Mouse (Mus musculus) cortical plate, adult 2 months (tissue): ENCODE measurements at regions not wholly inside any gene's neighbourhood (a gene's known extent, or its start where the extent isn't known, plus 50 kb on each side); places are given as distances from the start of the nearest gene placed in this dataset.
A peak's percentile ranks its signal among the peaks of the same experiment; 100 is the strongest.

Source experiments
- H3K27ac ChIP-seq: fragments of 200-500 bp; 2 replicates; pipeline ENCODE4 v1.5.1; 2012; ENCODE audit warnings: low read length, control low read depth, inconsistent platforms; ENCODE audit not compliant: insufficient read depth
- H3K4me1 ChIP-seq: fragments of 200-500 bp; 2 replicates; pipeline ENCODE4 v1.6.1; 2011; ENCODE audit warnings: low read length; ENCODE audit not compliant: control insufficient read depth, insufficient read depth
- H3K4me3 ChIP-seq: fragments of 200-500 bp; 2 replicates; pipeline ENCODE4 v1.5.1; 2011; ENCODE audit warnings: mild to moderate bottlenecking, low read length, control low read depth; ENCODE audit not compliant: insufficient read depth
- CTCF ChIP-seq: fragments of 200-500 bp; IDR thresholded peaks from 2 replicates; pipeline ENCODE4 v1.5.1; 2011; ENCODE audit warnings: mild to moderate bottlenecking, control low read depth, low read length; ENCODE audit not compliant: insufficient read depth; ENCODE audit errors: extremely low read depth
- POLR2A ChIP-seq: fragments of 200-500 bp; IDR thresholded peaks from 2 replicates; pipeline ENCODE4 v1.6.1; 2011; ENCODE audit warnings: mild to moderate bottlenecking, low read length, control low read depth; ENCODE audit not compliant: insufficient read depth; ENCODE audit errors: extremely low read depth

DNA sequence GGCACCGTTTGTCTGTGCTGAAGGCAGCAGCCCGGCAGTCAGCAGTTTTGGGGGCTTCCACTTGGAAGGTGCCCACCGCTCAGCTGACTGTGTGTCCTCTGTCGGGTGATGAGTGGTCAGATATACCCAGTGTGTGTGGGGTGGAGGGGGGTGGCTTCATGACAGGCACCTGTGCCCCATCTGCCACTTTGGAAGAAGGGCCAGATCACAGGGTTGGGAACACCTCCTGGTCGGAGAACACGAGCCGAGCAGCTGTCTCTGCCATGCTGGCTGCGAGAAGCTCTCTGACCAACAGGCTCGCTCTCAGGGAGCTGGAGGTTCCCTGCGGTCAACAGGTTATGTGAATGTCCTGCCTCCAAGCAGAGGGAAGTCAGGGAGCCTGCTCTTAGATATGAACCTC is 121.4 kb downstream of the Sec61b start:
- TF ChIP-seq POLR2A, result no peak
- TF ChIP-seq CTCF, result no peak
- no peak overlapping the region for H3K27ac ChIP-seq
- no peak overlapping the region for H3K4me3 ChIP-seq
- H3K4me1 ChIP-seq, result peaks cover 2% of the 10 kb centered on the region; the same call in 1 of the 2 replicates

DNA sequence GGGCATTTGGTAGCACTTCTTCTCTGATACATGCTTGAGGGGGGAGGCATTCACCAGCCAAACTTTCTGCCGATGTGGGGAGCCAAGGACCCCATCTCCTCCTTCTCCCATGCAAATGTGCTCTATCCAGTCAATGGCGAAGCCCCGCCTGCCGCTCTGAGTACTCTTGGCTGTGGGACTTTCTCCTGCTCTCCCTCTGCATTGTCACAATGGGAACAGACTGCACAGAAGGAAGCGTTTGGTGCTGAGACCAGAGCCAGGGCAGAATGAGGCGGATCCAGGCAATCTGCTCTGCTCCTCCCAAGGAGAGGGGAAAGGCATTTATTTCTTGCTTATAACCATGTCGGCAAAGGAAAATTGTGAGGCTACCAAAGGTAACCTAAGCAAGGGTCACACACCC is 123.1 kb downstream of the Sec61b start:
- no peak overlapping the region for H3K4me3 ChIP-seq
- TF ChIP-seq CTCF (no peak), POLR2A (no peak)
- H3K27ac ChIP-seq, result no peak overlapping the region
- peaks cover 2% of the 10 kb centered on the region; the same call in 1 of the 2 replicates for H3K4me1 ChIP-seq

DNA sequence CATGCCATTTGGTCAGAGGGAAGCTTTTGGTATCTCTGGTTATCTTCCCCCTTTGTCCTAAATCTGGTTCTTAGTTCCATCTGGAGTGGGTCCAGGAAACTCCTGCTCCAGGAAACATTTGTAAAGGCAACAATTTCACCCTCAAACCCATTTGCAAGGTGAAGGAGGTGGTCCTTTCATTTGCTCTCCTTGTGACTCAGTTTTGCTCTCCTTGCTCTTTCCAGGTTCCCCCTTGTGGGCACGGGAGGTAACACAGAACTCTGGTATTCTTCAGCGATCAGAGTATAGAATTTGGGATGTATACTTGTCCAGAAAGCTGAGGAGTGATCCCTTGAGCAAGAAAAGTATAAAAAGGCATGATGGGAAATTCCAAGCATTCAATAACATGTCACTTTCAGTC is 123.8 kb downstream of the Sec61b start:
- no peak overlapping the region for H3K4me3 ChIP-seq
- TF ChIP-seq POLR2A, result no peak
- TF ChIP-seq CTCF, result peak; percentile 57
- H3K4me1 ChIP-seq, result no peaks in the 10 kb centered on the region; the same call in 1 of the 2 replicates
- H3K27ac ChIP-seq, result no peak overlapping the region

DNA sequence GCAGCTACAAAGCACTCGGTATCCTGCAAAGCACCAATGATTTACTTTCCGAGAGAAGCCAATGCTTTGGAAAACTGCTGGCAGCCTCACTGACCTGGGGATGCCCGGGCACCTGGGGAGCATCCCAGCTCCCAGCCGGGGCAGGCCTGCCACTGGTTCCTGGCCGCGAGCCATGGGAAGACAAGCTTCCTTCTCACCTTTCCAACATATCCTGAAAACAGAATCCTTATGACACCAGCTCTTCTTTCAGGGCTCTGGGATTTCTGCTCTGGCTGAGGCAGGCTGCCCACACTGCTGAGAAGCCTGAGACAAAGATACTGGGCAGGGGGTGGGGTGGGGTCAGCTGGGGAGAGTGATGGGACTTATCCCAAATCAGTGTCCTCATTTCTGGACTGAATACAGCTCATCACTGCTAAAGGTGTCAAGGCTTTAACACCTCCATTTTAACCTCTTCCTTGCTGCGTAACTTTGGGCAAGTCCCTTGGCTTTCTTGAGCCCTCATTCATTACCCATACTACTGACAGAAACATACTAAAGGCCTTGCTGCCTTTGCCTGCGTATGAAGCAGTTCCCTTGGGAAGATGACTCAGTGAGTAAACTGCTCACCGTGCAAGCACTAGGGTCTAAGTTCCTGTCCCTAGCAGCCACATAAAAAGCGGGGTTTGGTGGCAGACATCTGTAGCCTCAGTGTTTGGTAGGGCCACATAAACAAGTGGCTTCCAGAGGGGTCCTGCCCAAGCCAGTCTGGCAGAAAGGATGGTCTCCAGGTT is 127.0 kb downstream of the Sec61b start:
- Histone ChIP-seq H3K27ac (no peak overlapping the region), H3K4me1 (peaks cover 2% of the 10 kb centered on the region; the same call in 1 of the 2 replicates), H3K4me3 (no peak overlapping the region)
- TF ChIP-seq POLR2A (no peak), CTCF (no peak)

DNA sequence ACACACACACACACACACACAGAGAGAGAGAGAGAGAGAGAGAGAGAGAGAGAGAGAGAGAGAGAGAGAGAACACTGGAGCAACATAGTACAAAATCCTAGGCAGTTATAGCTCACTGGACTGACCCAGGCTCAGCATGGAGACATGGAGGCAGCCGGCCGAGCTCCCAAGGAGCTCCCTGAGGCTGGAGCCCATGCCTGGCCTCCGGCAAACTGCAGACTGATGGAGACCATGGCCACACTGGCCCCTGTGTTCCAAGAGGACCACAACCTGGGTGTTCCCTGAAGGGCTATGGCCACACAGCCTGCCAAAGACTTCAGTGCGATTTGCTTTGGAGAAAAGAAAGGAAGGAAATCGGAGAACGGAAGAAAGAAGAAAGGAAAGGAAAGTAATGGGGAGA is 128.9 kb downstream of the Sec61b start:
- peak overlapping the region; percentile 11 for H3K4me3 ChIP-seq
- H3K4me1 ChIP-seq, result peaks cover 2% of the 10 kb centered on the region; the same call in 1 of the 2 replicates
- H3K27ac ChIP-seq, result peak overlapping the region; percentile 76; the same call in 1 of the 2 replicates
- no peak for TF ChIP-seq POLR2A
- TF ChIP-seq CTCF, result no peak

DNA sequence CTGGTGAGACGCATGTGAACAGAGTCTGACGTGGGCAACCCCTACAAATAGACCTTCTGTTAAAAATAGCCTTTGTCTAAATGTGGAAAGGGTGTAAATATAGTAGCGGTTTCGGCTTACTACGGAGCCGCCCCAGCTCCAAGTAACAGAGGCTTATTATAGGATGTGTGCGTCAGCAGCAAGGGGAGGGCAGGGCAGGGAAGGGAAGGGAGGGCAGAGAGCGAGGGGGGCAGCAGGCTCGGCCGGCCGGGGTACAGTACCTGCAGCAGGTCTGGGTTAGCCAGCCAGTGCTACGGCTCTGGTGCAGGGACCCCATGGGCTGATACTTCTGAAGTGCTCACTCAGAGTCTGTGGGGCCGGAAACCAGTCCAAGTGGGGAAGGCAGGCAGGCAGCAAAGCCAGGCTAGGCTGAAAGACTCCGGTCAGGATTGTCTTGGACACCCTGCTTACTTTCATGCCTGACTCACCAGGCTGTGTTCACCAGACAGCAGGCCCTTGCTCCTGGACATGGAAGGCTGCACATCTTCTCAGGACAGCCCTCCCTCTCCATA is 129.5 kb downstream of the Sec61b start:
- TF ChIP-seq CTCF, result no peak
- no peak for TF ChIP-seq POLR2A
- peaks cover 2% of the 10 kb centered on the region; the same call in 1 of the 2 replicates for H3K4me1 ChIP-seq
- H3K4me3 ChIP-seq, result peak overlapping the region; percentile 11
- H3K27ac ChIP-seq, result 0 out of 2 replicates have a peak overlapping the region, but pooled peaks have one; percentile 14

DNA sequence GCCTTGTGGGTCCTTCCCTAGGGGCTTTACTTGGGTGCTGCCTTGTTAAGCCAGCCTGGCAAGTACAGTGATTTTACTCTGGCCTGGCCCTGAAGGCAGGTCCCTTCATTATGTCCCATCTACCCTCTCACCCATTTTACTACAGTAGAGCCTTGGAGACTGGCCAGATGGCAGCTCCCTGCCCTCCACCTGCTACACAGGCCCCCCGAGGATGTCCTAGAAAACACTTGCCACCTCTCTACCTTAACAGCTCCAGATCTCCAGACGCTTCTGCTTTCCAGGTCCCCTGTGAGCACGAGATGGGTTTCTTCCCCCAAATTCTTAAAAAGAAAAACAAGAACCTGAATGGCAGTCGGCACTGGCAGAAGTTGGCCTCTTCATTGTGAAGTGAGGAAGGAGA is 131.2 kb downstream of the Sec61b start:
- no peak for TF ChIP-seq POLR2A
- no peak for TF ChIP-seq CTCF
- Histone ChIP-seq H3K27ac (no peak overlapping the region), H3K4me1 (peaks cover 9% of the 10 kb centered on the region), H3K4me3 (no peak overlapping the region)

DNA sequence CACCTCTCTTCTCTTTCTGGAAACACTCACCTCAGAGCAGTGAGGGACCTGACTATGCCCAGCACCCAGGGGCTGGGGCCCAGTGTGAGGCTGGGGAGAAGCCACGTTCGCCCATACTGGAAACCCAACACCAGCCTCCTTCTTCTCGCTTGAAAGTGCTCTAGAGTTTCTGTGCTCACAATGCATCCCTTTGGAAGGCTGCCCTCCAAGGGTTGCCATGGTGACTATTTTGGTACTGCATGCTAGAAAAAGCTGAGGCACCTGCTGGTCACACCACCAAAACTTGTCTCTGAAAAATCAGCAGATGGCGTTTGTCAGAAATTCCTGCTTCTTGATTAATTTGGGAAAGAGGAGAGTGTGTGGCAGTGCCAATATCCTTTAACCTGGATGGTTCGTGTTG is 134.2 kb downstream of the Sec61b start:
- TF ChIP-seq POLR2A (no peak), CTCF (no peak)
- Histone ChIP-seq H3K27ac (peak overlapping the region; percentile 47; the same call in 1 of the 2 replicates), H3K4me3 (no peak overlapping the region), H3K4me1 (peaks cover 9% of the 10 kb centered on the region)

DNA sequence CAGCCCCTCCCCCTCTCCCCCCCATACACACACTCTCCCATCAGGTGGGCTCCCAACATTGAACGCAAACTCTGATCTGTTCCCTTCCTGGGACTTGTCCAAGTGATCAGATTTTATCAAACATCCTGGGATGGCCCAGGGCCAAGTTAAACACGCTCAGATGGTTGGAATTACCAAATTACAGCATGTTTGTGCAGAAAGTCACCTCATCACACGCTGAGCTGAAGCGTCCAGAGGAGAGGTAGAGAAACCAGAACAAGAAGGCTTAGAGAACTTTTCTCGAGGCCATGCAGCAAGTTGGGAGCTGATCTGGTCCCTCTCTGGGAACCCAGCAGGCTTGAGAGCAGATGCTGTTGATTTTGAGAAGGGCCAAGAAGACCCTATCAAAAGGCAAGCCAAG is 136.5 kb downstream of the Sec61b start:
- peaks cover 8% of the 10 kb centered on the region for H3K4me1 ChIP-seq
- no peak overlapping the region for H3K27ac ChIP-seq
- H3K4me3 ChIP-seq, result no peak overlapping the region
- no peak for TF ChIP-seq CTCF
- TF ChIP-seq POLR2A, result no peak

DNA sequence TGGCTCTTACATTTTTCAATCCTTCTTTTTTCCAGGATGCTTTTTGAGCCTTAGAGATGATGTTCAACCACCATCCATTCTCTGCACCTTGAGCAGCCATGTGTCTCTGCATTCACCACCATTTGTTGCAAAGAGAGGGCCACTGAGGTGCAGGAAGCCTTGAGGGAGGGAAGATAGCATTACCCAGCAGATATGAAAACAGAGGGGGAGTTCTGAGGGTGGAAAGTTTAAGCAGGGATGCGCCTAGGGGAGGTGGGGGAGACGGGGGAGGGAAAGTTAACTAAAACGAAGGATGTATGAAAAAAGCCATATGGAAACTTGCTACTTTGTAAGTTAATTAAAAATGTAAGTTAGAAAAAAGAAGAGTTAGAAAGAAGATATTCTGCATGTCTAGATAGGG is 142.1 kb downstream of the Sec61b start:
- Histone ChIP-seq H3K4me1 (no peaks in the 10 kb centered on the region), H3K4me3 (no peak overlapping the region), H3K27ac (no peak overlapping the region)
- TF ChIP-seq CTCF, result no peak
- TF ChIP-seq POLR2A, result no peak
